Mouse (Mus musculus) small intestine, adult 2 months (tissue): ENCODE results near the gene Mmp20.

Experiments used
- CTCF ChIP-seq: fragments of 200-500 bp; IDR thresholded peaks from 2 replicates; pipeline ENCODE4 v1.5.1; 2012; ENCODE audit warnings: low read depth, mild to moderate bottlenecking, control low read depth, inconsistent platforms, low read length, moderate library complexity, mixed read lengths; ENCODE audit not compliant: insufficient replicate concordance, insufficient read length; ENCODE audit errors: extremely low read depth
- POLR2A ChIP-seq: fragments of 200-500 bp; IDR thresholded peaks from 2 replicates; pipeline ENCODE4 v1.6.1; 2012; ENCODE audit warnings: low read depth, mild to moderate bottlenecking, control low read depth, inconsistent platforms, low read length, moderate library complexity

- TF ChIP-seq CTCF: no peak
- no peak for TF ChIP-seq POLR2A
These were observed 22.4 kb upstream of the Mmp20 start for GRCm38 (mm10) chr9:7605638-7606037.
